Mouse (Mus musculus) heart, adult 11 months (tissue): Measurements from ENCODE around the gene Cpm.
"Not testable (repeated sequence)": the region's sequence is repeated elsewhere in the genome, so short reads cannot be mapped to it uniquely, and the experiment has no call there.

ENCODE experiments used
- DNase-seq: peaks from one replicate; pipeline ENCODE4 v3.0.0; 2022

The Cpm gene

DNA sequence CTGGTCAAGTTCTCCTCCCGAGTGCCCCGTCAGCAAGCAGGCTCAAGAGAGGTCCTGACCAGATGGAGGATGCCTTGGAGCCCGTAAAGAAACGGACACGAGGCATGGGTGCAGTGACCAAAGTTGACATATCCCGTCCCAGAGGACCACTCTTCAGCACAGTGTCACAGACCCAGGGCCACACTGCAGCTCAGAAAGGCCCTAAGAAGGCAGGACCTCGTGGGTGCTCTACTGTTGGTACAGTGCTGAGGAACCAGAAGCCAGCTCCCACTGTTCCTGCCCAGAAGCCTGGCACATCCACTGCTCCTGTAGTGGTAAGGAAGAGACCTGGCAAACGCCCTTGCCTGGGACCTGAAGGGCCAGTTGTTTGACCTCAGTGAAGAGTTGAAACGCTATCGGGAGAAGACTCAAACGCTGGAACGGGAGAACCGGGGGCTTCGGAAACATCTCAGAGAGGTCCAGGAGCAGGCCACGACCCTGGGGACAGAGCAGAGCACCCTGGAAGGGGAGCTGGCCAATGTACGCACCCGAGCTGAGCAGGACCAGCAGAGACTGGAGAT lies 34.9 kb upstream of the Cpm start:
- DNase-seq: no peak

DNA sequence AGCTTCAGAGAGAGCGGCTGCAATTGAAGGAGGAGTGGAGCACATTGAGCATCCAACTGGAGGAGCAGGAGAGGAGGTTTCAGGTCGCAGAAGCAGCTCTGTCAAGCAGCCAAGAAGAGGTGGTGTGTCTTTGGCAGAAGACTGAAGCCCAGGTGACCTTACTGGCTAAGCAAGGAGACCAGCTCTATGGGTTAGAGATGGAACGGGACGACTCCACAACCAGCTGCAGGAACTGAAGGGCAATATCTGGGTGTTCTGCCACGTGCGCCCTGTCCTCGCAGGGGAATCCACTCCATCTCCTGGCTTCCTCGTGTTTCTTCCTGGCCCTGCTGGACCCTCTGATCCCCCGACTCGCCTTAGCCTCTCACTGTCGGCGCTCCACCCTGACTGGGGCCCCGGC lies 34.4 kb upstream of the Cpm start:
- DNase-seq: no peak

DNA sequence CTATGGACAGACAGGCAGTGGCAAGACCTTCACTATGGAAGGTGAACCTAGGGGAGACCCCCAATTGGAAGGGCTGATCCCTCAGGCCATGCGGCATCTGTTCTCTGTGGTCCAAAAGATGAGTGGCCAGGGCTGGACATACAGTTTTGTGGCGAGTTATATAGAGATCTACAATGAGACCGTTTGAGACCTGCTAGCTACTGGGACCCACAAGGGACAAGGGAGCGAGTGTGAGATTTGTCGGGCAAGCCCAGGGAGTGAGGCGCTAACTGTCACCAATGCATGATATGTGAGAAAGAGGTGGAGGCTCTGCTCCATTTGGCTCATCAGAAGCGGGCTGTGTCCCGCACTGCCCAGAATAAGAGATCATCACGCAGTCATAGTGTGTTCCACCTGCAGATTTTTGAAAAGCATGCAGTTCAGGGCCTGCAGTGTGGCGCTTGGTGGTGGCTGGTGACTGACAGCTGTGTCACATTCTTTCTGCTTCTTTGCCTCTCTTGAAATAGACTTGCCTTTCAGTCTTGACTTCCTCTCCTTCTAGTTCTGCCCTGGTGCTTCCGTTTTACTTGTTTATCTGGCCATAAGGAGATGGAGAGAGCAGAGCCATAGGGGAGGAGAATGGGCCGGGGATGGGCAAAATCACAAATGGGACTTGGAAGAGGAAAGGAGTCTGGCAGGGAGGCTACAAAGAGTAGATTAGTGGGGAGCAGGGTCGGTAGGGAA lies 33.7 kb upstream of the Cpm start:
- no peak for DNase-seq

DNA sequence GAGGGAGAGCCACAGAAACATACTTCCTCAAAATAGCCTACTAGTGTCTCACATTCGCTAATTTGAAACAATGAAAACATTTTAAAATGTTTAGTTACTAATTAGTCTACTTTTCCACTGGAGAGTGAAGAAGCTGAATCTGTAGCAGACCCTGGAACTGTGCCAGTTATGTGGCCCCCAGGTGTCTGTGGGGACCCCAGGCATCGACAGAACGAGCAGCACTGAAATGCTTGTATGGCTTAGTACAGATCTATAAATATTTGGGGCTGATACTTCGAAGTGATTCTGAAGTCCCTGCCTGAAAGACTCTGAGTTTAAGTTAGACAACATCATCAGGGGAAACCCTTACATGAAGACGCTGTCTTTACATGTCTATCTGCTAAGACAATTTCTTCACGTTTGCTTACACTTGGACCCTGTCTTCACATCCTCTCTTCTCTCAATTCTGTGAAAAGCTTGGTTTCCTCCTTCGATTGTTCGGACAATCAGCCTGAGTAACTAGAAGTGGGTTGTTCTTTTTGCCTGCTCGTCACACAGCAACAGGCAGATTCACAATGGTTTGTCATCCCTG lies 33.0 kb upstream of the Cpm start:
- DNase-seq: no peak

DNA sequence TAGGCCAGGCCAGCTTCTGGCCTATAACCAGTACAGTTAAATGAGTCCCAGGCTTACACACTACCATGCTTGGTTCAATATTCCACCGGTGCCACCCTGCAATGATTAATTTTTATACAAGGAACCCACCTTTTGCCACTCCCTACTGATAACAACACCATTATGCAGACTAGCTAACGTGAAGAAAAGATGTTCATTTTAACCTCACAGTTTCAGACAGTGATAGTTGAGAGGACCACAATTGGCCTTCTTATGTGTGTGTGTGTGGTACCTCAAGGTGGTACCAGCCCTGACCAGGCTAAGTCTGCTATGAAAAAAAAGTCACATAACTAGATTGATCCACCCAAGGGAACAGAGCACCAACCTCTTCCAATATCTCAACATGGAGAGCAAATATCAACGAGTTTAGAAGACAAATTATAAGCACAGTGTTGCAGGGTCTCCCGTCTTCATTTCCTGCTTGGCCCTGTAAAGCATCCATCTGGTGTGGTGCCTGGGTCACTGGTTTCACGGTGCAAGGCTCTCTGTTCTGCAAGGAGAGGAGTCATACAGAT lies 32.5 kb upstream of the Cpm start:
- DNase-seq: no peak

DNA sequence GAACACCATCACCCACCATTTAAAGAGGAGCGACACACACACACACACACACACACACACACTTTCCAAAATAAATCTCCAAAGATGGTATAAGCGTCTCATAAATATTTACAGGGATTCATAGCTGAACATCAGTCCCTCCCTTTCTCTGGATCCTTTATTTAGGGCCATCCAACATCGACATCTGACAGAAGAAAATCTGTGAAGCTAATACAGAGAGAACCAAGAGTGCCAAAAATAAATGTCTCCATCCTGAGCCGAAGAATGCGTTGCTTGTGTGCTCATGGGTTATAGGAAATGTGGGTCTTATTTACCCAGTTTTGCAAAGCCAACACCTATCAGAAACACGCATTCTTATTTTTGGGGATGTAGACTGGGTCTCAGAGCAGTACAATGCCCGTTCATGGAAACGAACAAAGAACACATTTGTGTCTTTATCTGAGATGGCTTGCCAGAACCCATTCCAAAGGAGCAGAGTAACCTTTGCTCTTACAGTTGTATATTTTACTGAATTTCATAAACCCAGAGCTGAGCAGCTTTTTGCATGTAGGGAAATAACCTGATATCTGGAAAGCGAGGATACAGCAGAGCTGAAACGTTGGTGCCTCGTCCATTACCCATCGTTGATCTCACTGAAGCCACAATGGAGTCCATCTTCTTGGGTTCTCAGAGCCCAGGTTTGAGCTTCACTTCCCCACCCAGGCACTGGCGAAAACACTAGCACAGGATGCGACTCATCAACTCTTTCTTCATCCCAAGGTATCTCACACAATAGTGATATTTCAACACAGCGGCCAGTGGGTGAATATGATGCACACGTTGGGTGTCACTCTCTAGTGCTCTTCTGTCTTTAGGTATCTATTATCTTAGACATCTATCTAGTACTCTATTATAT lies 31.7 kb upstream of the Cpm start:
- not testable (repeated sequence) for DNase-seq

DNA sequence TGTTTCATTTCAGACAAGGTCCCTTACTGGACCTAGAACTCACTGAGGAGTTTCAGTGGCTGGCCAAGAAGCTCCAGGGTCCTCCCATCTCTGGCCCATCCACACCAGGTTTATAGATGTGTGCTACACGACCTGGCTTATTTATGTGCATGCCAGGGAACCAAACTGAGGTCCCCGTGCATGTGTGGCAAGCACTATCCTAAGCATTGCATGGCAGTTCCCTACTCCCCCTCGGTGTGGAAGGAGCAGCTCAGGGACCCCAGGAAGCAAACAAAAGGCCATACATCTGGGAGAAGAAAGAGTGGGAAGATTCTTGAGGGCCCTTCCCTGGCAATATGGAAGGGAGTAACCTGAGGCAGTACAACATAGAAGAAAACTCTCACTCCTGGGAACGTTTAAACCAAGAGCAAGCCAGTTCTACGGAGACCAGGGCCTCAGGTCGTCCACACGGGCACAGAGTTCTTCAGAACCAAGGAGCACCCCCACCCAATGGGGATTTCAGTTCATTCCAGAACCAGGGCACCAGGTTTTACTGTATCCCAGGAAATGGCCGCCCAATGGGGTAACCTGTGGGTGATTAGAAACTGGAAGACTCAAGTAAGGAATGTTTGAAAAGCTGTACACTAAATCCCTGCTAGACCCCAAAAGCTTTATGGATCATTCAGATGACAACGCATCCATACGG lies 30.9 kb upstream of the Cpm start:
- no peak for DNase-seq

DNA sequence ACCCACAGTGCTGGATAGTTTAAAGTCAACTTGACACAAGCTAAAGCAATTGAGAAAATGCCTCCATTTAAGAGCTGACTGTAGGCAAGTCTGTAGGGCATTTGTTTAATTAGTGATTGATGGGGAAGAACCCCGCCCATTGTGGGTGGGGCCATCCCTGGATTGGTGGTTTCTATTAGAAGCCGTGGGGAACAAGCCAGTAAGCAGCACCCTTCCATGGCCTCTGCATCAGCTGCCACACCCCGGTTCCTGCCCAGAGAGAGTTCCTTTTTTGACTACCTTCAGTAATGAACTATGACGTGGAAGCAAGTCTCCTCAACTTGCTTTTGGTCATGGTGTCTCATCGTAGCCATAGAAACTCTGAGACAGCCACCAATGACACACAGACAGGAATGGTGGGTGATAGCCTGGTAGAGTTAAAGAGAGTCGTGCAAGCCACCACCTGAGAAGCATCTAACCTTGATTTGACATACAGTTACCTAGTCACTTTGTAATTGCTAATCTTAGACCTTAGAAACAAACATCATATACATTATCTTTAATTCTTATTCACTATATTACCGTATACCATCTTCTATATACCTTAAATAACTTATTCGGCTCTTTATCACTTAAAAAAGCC lies 30.2 kb upstream of the Cpm start:
- not testable (repeated sequence) for DNase-seq

DNA sequence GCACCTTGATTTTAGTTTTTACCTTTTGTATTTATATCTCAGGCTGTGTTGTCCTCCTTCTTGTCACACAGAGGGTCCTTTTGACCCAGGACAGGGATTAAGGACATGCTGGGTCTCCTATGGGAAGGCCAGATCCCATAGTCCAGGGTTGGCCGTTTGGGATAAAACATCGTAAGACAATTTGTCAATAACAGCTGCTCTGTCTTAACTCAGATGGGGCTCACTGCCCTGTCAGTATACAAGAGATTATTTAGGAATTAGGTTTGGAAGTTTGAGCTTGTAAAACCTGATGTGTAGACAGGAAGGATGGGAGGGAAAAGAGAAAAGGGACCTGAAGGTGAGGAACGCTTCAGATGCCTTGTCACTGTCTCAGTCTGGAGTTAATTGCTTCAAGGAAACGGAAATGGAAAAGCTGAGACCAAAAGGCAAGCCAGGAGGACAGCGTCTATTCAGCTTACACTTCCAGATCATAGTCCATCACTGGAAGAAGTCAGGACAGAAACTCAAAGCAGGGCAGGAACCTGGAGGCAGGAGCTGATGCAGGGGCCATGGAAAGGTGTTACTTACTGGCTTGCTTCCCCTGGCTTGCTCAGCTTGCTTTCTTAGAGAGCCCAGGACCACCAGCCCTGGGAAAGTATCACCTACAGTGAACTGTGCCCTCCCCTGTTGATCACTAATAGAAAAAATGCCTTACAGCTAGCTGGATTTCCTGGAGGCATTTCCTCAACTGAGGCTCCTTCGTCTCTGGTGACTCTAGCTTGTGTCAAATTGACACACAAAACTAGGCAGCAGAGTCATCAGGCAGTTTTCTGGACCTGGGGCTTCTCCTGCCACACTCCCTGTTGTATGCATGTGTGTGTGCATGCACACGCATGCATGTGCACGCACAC lies 27.9 kb upstream of the Cpm start:
- no peak for DNase-seq

DNA sequence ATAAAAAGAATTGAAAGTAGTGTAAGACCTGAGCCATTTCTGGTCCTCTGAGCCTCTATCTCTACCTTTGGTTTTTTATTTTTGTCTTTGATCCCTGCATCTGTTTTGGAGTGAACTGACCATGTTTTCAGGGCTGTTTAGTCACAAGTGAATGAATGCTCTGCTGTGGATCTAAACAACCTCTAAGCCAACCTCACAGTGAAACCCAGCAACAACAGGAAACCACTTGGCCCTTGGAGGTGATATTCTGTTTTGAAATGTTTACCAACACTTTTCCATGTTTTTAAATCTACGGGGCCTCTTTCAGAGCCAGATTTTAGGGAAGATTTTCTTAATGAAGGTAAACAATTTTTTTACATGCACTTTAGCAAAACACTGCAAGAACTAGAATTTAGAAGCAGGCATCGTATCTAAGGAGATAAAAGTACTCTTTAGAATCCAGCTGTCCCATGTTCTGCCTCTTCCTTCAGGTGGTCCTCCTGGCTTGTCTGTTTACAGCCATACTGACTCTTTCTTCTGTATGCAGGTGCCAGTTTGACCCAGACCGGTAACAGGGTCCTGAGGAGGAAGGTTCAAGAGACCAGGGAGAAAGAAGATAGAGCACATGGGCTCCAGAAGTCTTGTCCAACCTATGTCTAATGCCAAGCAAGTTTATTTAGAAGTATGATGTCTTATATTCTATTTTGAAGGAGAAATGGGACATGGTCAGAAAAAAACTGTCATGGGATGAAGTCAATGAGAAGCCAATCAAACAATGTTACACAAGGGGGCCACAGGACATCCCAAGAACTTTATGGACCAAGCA lies 26.8 kb upstream of the Cpm start:
- no peak for DNase-seq

DNA sequence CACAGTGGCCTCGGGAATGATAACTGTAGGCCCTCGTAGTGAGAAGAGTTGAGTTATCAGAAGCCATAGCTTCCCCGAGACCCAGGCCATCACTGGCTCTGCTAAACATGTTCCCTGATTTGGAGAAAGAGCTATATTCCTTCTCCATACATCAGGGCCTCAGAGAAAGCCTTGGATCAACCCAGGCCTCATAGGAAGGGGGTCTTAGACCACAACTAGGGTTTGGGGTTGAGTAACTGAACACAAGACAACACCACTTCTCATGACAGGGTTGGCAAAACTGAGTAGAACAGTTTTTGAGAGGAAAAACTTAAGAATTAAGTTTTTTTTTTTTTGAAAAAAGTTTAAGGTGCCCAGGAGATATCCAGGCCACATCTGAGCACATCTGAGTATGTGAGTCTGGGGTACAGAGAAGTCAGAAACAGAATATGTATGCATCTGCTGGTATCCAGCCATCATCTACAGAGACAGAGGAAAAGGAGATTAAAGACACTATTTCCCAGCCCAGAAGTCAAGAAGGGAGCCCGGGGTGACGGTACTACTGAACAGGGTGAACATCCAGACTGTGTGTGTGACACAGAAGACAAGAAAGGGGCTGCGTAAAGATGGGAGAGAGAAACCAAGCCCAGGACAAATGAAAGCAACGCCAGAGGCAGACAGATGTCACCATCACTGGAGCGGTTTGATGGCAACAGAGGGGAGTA lies 26.0 kb upstream of the Cpm start:
- DNase-seq: no peak

DNA sequence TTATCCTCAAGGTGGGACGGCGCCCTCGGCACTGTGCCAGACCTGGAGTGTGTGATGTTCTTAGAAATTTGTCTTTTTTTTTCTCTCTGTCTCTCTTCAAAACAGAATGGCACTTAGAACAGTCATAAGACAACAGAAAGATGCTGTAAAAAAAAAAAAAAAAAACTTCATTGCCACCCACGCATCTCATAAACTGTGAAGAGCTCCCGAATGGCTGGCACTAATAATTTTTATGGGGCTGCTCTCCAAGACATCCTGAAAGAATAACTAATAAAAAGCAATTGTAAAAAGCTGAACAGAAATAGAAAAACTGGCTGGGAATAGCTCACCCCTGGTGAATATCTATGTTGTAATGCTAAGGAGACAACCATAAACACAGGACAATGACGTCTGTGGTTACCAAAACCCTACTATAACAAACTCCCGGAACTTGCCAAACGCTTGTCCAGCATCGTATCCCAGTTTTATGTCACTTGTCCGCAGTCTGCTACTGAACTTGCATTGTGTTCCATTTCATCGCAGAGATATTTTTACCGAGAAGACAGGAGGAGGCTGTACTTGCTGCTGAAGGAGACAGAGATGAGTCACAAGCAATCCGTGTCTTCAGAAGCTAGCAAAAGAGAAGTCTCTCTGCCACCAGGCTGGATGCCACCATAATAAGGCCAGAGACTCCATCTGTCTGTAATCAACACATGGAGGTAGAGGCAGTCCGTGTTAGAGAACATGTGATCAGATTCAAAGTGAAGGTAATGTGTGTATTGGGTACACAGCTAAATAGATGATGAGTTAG lies 25.3 kb upstream of the Cpm start:
- DNase-seq: no peak

DNA sequence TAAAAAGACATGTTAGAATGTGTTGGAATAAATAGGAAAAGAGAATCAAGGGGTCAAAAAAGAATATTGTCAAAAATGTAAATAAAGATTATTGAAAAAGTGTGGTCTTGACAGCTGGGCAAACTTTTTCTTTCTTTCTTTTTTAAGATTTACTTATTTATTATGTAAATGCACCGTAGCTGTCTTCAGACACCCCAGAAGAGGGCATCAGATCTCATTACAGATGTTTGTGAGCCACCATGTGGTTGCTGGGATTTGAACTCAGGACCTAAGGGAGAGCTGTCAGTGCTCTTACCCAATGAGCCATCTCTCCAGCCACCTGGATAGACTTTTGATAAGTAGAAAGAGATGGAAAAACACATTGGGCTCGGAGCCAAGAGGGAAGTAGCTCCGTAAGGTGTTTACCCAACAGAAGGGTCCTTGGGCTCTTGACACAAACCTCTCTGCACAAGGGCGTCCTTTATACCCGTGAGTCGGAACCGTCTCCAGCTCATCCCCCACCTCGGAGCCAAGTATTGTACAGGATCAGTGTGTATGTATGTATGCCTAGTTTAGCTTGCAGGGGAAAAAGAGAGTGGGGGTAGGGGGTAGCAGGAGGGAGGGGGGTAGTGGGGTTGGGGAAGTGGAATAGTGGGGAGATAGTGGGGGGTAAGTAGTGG lies 24.5 kb upstream of the Cpm start:
- DNase-seq: no peak

DNA sequence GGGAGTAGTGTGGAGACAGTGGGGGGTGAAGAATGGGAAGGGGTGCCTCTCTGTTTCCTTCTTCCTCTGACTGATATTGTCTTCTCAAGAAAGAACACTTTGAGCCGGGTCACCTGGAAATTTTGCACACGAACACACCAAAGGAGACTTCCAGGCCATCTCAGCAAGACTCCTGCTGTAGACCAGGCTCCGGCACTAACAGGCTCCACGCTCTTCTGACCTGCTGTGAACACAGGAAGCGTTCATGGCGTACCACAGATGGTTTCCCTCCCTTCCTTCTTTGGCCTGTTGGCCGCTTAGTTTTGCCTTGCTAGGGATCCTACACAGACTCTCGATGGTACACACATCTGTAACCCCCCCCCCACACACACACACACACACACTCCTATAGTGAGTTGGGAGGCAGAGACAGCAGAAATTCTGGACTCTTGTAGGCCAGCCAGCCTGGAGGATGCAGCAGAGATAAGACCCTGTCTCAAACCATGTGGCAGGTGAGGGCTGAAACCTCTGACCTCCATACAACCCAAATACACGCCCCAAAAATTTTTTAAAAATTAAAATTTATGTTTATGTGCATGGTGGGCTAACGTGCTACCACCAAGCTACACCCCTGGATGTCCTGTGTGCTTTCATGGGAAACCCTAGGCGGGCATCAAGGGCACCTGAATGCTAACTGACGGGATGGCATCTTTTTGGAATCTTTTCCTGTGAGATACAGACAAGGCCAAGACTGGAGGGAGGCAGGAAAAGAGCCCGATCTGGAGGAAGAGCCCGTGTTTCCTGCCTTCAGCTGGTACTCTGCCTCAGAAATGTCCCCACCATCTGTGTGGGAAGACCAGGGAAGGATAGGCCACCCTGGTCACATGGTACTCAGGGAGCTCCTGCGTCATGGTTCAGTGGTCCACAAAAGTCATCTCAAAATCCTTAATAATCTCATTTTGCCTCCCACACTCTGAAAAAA lies 23.7 kb upstream of the Cpm start:
- DNase-seq: no peak

DNA sequence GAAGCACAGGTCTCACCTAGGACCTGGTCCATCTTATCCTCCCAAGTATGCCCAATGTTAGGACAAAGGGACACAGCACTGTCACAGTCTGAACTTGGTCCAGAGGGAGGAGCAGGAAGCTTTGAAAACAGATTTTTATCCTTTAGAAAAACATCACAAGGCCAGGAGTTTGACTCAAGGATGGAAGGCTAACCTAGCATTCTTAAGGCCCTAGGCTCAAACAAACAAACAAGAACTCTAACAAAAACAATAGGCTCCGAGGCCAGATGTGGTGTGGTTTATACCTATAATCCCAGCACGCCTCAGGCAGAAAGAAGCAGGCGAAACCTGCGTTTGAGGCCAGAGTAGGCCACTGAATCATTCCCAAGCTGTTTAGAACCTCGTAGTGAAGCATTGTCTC lies 22.9 kb upstream of the Cpm start:
- DNase-seq: no peak

DNA sequence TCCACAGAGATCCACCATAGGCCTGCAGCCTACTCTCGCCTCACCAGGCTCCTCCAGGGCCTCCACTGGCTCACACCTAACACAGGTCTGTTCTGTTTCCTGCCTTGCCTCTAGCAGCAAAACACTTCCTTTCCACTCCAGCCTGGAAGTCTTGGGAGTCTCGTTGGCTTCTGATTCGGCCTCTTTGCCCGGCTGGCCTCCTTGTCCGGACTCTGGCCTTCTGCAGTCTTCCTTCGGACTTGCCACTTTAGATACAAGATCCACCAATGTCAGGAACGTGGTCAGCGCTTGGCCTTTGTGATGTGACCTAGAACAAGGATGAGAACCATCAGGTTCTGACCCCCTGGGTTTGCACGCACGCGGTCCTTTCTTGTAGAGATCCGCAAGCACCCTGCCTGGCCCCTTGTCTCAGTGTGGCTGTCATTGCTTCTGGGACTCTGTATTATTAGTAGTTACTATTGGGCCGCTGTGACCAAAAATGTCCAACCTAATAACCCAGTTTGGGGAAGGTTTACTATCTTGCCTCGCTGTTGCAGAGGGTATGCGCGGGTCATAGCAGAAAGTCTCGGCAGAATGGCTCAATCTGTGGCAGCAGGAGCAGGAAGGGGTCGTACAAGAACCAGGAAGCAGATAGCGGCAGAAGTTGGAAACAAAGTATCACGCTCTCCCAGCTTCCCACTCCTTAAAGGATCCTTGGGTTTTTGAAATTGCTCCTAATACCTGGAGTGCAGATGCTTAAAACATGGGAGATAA lies 22.1 kb upstream of the Cpm start:
- no peak for DNase-seq
